Mouse (Mus musculus) hindbrain, embryonic 14.5 days (tissue): ENCODE measurements around the gene Tcta. TPM values are rescaled to one million over a fixed set of nuclear protein-coding genes. Genes with fewer than 3 reads are reported as not detected.
"Not testable (repeated sequence)": the region's sequence is repeated elsewhere in the genome, so short reads cannot be mapped to it uniquely, and the experiment has no call there.

Experiments used
- ATAC-seq: fragments of 200-750 bp; cut with Nextera tagmentation; 2 replicates; pipeline ENCODE4 v1.8.0; 2017; ENCODE audit warnings: moderate number of reproducible peaks, mild to moderate bottlenecking, moderate TSS enrichment, moderate library complexity; ENCODE audit not compliant: low FRiP score
- DNase-seq: peaks from one replicate; pipeline ENCODE4 v3.0.0-alpha.2; 2015; ENCODE audit warnings: low spot score
- H3K27ac ChIP-seq: fragments of 300-500 bp; sonication (generic); 2 replicates; pipeline ENCODE4 v1.5.1; 2014; ENCODE audit warnings: mild to moderate bottlenecking, moderate library complexity
- H3K27me3 ChIP-seq: fragments of 300-500 bp; sonication (generic); 2 replicates; pipeline ENCODE4 v1.6.1; 2014; ENCODE audit warnings: mild to moderate bottlenecking, low read length, mixed read lengths; ENCODE audit not compliant: control insufficient read depth, insufficient read depth
- H3K36me3 ChIP-seq: fragments of 300-500 bp; sonication (generic); replicated peaks from 2 replicates; pipeline ENCODE4 v1.6.1; 2014; ENCODE audit not compliant: control insufficient read depth, insufficient read depth
- H3K4me1 ChIP-seq: fragments of 300-500 bp; sonication (generic); replicated peaks from 2 replicates; pipeline ENCODE4 v1.6.1; 2014; ENCODE audit warnings: antibody characterized with exemption, low read length, mixed read lengths; ENCODE audit not compliant: control insufficient read depth, insufficient read depth
- H3K4me2 ChIP-seq: fragments of 300-500 bp; sonication (generic); replicated peaks from 2 replicates; pipeline ENCODE4 v1.6.1; 2014; ENCODE audit warnings: mild to moderate bottlenecking, moderate library complexity
- H3K4me3 ChIP-seq: fragments of 300-500 bp; sonication (generic); replicated peaks from 2 replicates; pipeline ENCODE4 v1.5.1; 2014; ENCODE audit warnings: mild to moderate bottlenecking, low read length
- H3K9ac ChIP-seq: fragments of 300-500 bp; sonication (generic); 2 replicates; pipeline ENCODE4 v1.6.1; 2014
- H3K9me3 ChIP-seq: fragments of 300-500 bp; sonication (generic); 2 replicates; pipeline ENCODE4 v1.6.1; 2016; ENCODE audit warnings: low read length; ENCODE audit not compliant: control insufficient read depth
- whole genome bisulfite sequencing: fragments of 180-500 bp; shearing (Covaris S2); extraction: QIAGEN DNeasy Blood & Tissue Kit; methylation state at CpG from one replicate; pipeline ENCODE4 v1.1.7; 2014; 5-methylcytosine and 5-hydroxymethylcytosine counted together
- polyA plus RNA-seq: library from polyadenylated mRNA; unstranded; fragments of >200 nt; fragmentation: Nextera tagmentation; extraction: Ambion mirVana; gene quantifications from 2 replicates; pipeline ENCODE4 v1.2.1, GENCODE M21; 2014

Tcta gene
- polyA plus RNA-seq, 1 experiment from 2014 or later = 59.9 TPM

- not testable (repeated sequence) for H3K9ac ChIP-seq, DNase-seq, H3K27me3 ChIP-seq, H3K36me3 ChIP-seq, H3K4me1 ChIP-seq, H3K9me3 ChIP-seq, H3K27ac ChIP-seq, H3K4me2 ChIP-seq, ATAC-seq, H3K4me3 ChIP-seq
- 92% methylated on average over 7 of the region's 7 CpGs for WGBS
Observed at GRCm38 (mm10) chr9:108322054-108322453, 16.1 kb upstream of the Tcta start.

- H3K4me3 ChIP-seq = no peak overlapping the region
- no peak overlapping the region for H3K27ac ChIP-seq
- no peaks in the 10 kb centered on the region for H3K9me3 ChIP-seq
- H3K4me2 ChIP-seq = no peak overlapping the region
- peaks cover 27% of the 10 kb centered on the region for H3K36me3 ChIP-seq
- 84% methylated on average over 2 of the region's 2 CpGs for WGBS
- H3K4me1 ChIP-seq = no peaks in the 10 kb centered on the region
- DNase-seq (no peak), ATAC-seq (no peak)
- no peaks in the 10 kb centered on the region for H3K27me3 ChIP-seq
- H3K9ac ChIP-seq = no peak overlapping the region
Observed at GRCm38 (mm10) chr9:108318462-108318861, 12.5 kb upstream of the Tcta start.

DNA sequence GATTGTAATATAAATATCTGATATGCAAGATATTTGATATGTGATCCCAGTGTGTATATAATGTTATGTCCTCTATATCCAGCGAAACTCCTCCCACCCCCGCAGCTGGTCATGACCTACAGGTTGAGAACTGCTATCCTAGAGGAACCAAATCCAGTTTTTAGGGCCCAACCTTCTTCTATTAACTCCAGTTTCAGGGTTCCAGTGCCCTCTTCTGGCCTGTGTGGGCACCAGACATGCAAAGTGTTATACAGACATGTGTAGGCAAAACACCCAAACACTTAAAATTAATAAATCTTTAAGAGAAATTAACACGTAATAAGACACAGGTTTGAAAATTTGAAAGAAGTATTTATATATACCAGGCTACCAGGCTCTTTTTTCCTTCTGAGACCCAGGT lies 11.6 kb upstream of the Tcta start:
- DNase-seq = no peak
- no peaks in the 10 kb centered on the region for H3K9me3 ChIP-seq
- H3K4me2 ChIP-seq = no peak overlapping the region
- no peak overlapping the region for H3K27ac ChIP-seq
- no peak overlapping the region for H3K9ac ChIP-seq
- no peak for ATAC-seq
- WGBS = 95% methylated on average over 3 of the region's 3 CpGs
- H3K4me3 ChIP-seq = no peak overlapping the region
- no peaks in the 10 kb centered on the region for H3K4me1 ChIP-seq
- H3K27me3 ChIP-seq = no peaks in the 10 kb centered on the region
- peaks cover 27% of the 10 kb centered on the region for H3K36me3 ChIP-seq

DNA sequence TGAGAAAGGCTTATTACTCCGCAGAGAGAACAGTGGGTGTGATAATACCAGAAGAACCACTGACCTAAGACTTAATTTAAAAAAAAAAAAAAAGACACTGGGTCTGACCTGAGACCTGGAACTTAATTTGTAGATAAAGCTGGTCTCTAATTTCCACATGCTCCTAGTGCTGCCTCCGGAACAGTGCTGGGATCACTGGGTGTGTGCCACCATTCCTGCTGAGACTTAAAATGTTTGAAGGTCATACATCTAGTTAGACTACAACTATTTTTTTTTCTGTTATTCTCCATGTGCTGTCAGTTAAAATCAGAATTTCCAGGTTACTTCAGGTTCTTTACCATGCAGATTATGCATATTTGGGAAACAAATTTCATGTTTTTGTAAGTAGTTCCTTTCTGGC lies 2.2 kb upstream of the Tcta start:
- ATAC-seq = no peak

GRCm38 (mm10) chr9:108307021-108307807 lies 1.3 kb upstream of the Tcta start:
- Histone ChIP-seq H3K27ac (peak overlapping the region; percentile 97), H3K36me3 (peaks cover 23% of the 10 kb centered on the region), H3K27me3 (no peaks in the 10 kb centered on the region), H3K4me3 (peak overlapping the region; percentile 83), H3K9ac (peak overlapping the region; percentile 91), H3K4me2 (peak overlapping the region; percentile 78), H3K4me1 (peaks cover 37% of the 10 kb centered on the region), H3K9me3 (no peaks in the 10 kb centered on the region)
- DNase-seq = no peak
- 26% methylated on average over 12 of the region's 12 CpGs for WGBS
- no peak for ATAC-seq

More for the DNA sequence above, 2.2 kb upstream of the Tcta start:
- peak overlapping the region; percentile 83 for H3K4me3 ChIP-seq
- no peaks in the 10 kb centered on the region for H3K9me3 ChIP-seq
- H3K4me2 ChIP-seq = peak overlapping the region; percentile 78
- no peak for DNase-seq
- peaks cover 14% of the 10 kb centered on the region for H3K36me3 ChIP-seq
- peak overlapping the region; percentile 91 for H3K9ac ChIP-seq
- WGBS = 70% methylated on average over 2 of the region's 2 CpGs
- H3K27ac ChIP-seq = no peak overlapping the region
- H3K27me3 ChIP-seq = no peaks in the 10 kb centered on the region
- H3K4me1 ChIP-seq = peaks cover 37% of the 10 kb centered on the region

GRCm38 (mm10) chr9:108306571-108306980 lies 616 bp upstream of the Tcta start:
- H3K36me3 ChIP-seq = peaks cover 30% of the 10 kb centered on the region
- H3K9me3 ChIP-seq = no peaks in the 10 kb centered on the region
- peak overlapping the region; percentile 91 for H3K9ac ChIP-seq
- WGBS = under 1% methylated on average over 30 of the region's 51 CpGs
- H3K4me1 ChIP-seq = peaks cover 37% of the 10 kb centered on the region
- H3K27me3 ChIP-seq = no peaks in the 10 kb centered on the region
- DNase-seq (peak; percentile 66), ATAC-seq (peak; percentile 55)
- peak overlapping the region; percentile 78 for H3K4me2 ChIP-seq
- H3K4me3 ChIP-seq = peak overlapping the region; percentile 83
- H3K27ac ChIP-seq = peak overlapping the region; percentile 97

- Histone ChIP-seq H3K27ac (peak overlapping the region; percentile 97), H3K4me3 (peak overlapping the region; percentile 83), H3K9ac (peak overlapping the region; percentile 89), H3K36me3 (peaks cover 44% of the 10 kb centered on the region), H3K27me3 (no peaks in the 10 kb centered on the region), H3K4me2 (peak overlapping the region; percentile 86), H3K4me1 (peaks cover 33% of the 10 kb centered on the region), H3K9me3 (no peaks in the 10 kb centered on the region)
- ATAC-seq (no peak), DNase-seq (no peak)
- 8% methylated on average over 1 of the region's 1 CpGs for WGBS
Observed at GRCm38 (mm10) chr9:108305170-108305569, 790 bp downstream of the Tcta start.

DNA sequence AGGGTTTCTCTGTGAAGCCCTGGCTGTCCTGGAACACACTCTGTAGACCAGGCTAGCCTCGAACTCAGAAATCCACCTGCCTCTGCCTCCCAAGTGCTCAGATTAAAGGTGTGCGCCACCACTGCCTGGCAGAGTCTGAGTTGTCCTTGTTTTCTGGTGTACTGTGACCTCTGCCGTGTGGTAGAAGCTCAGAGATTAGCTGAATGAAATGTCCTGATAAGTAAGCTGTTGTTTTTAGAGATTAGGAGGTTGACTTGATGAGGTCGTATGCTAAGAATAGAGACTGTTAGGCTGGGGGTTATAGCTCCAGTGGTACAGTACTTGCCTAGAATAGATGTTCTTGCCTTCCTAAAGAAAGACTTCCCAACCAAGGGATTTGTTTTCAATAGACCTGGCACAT lies 1.2 kb downstream of the Tcta start:
- Histone ChIP-seq H3K4me2 (peak overlapping the region; percentile 86), H3K36me3 (peaks cover 46% of the 10 kb centered on the region), H3K9me3 (no peaks in the 10 kb centered on the region), H3K4me1 (peaks cover 33% of the 10 kb centered on the region), H3K9ac (peak overlapping the region; percentile 89), H3K27ac (peak overlapping the region; percentile 97; the same call in 1 of the 2 replicates), H3K4me3 (peak overlapping the region; percentile 83), H3K27me3 (no peaks in the 10 kb centered on the region)
- no peak for ATAC-seq
- 90% methylated on average over 4 of the region's 4 CpGs for WGBS
- no peak for DNase-seq

DNA sequence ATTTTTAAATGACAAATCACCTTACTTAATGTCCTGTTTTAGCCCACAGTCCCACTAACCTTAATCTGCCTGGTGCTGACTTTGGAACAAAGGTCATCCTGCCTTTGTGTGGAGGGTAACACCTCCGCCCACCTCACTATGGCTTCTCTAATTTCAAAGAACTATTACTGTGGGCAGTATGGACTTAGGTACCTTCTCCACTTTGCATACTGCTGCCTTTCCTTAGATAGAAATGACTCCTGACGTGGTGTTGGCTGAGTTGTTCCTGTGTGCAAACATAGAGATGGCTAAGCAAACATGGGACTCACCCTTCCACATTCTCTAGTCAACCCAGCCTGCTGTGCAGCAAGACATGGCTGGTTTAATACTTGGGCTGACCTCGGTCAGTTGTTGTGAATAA lies 4.1 kb downstream of the Tcta start:
- Histone ChIP-seq H3K4me1 (peaks cover 8% of the 10 kb centered on the region), H3K9me3 (no peaks in the 10 kb centered on the region), H3K4me3 (no peak overlapping the region), H3K4me2 (no peak overlapping the region), H3K9ac (no peak overlapping the region), H3K27ac (no peak overlapping the region), H3K27me3 (no peaks in the 10 kb centered on the region), H3K36me3 (peaks cover 60% of the 10 kb centered on the region)
- ATAC-seq (no peak), DNase-seq (no peak)
- whole genome bisulfite sequencing = 87% methylated on average over 3 of the region's 3 CpGs
